Mouse (Mus musculus) stomach, postnatal 0 days (tissue): ENCODE data around the gene Galnt9. TPM values are rescaled to one million over a fixed set of nuclear protein-coding genes. Genes with fewer than 3 reads are reported as not detected.

ENCODE experiments used
- ATAC-seq: fragments of 200-750 bp; cut with Nextera tagmentation; 2 replicates; pipeline ENCODE4 v1.8.0; 2017; ENCODE audit not compliant: low FRiP score, low TSS enrichment
- DNase-seq: peaks from one replicate; pipeline ENCODE4 v3.0.0-alpha.2; 2016; ENCODE audit warnings: low spot score
- H3K27ac ChIP-seq: fragments of 300-500 bp; sonication (generic); replicated peaks from 2 replicates; pipeline ENCODE4 v1.5.1; 2014; ENCODE audit warnings: mild to moderate bottlenecking, control low read depth
- H3K27me3 ChIP-seq: fragments of 300-500 bp; sonication (generic); 2 replicates; pipeline ENCODE4 v1.6.1; 2014; ENCODE audit warnings: low read length; ENCODE audit not compliant: control insufficient read depth, insufficient read depth
- H3K36me3 ChIP-seq: fragments of 300-500 bp; sonication (generic); 2 replicates; pipeline ENCODE4 v1.6.1; 2014; ENCODE audit warnings: low read length, mixed read lengths; ENCODE audit not compliant: control insufficient read depth, insufficient read depth
- H3K4me1 ChIP-seq: fragments of 300-500 bp; sonication (generic); replicated peaks from 2 replicates; pipeline ENCODE4 v1.6.1; 2014; ENCODE audit warnings: antibody characterized with exemption; ENCODE audit not compliant: control insufficient read depth, insufficient read depth
- H3K4me2 ChIP-seq: fragments of 300-500 bp; sonication (generic); replicated peaks from 2 replicates; pipeline ENCODE4 v1.6.1; 2014; ENCODE audit warnings: low read depth, mild to moderate bottlenecking, control low read depth, moderate library complexity
- H3K4me3 ChIP-seq: fragments of 300-500 bp; sonication (generic); 2 replicates; pipeline ENCODE4 v1.5.1; 2014; ENCODE audit warnings: low read depth, low read length, control low read depth
- H3K9ac ChIP-seq: fragments of 300-500 bp; sonication (generic); 2 replicates; pipeline ENCODE4 v1.6.1; 2014; ENCODE audit warnings: mild to moderate bottlenecking, low read length, control low read depth, mixed read lengths
- H3K9me3 ChIP-seq: fragments of 300-500 bp; sonication (generic); 2 replicates; pipeline ENCODE4 v1.6.1; 2016; ENCODE audit warnings: low read length; ENCODE audit not compliant: control insufficient read depth
- CTCF ChIP-seq: IDR thresholded peaks from 2 replicates; pipeline ENCODE4 v1.5.1; 2016; ENCODE audit warnings: antibody characterized with exemption, low read depth, mild to moderate bottlenecking, moderate library complexity
- EP300 ChIP-seq: optimal IDR thresholded peaks from 2 replicates; pipeline ENCODE3; 2016; ENCODE audit warnings: antibody characterized with exemption
- WGBS: fragments of 180-500 bp; shearing (Covaris S2); extraction: QIAGEN DNeasy Blood & Tissue Kit; methylation state at CpG from one replicate; pipeline ENCODE4 v1.1.7; 2014; 5-methylcytosine and 5-hydroxymethylcytosine counted together
- polyA plus RNA-seq: library from polyadenylated mRNA; unstranded; fragments of >200 nt; fragmentation: Nextera tagmentation; extraction: Ambion mirVana; gene quantifications from 2 replicates; pipeline ENCODE4 v1.2.1, GENCODE M21; 2015

Gene Galnt9
- polyA plus RNA-seq, 1 experiment from 2014 or later, result 0.29 TPM

DNA sequence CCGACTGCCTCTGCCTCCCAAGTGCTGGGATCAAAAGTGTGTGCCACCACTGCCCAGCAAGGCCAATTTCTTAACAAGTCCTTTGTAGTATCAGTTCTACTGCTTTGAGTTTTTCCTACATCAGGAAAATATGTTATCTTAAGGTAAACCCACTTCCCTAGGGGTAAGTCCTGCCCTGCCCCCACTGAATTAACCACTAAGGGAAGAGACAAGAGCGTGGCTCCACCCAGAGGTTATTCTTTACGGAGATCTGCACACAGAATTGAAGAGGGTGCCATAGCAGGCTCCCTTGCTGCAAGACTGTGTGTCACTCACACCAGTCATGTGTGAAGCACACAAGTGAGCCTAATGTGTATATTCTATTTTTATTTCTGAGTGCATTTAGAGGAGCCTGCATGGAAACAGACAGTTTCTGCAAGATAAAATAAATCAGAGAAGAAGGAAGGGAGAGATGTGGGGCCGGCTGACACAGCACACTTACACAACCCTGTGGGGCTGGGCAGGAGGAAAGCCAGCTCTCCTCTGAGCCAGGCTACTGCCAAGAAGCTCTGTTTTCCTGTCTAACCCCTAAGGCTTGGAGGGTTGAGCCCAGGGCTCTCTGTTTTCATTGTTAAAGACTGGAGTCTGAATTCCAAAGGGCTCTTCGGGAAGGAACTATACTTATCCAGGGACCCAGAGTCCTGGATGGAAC is 61.5 kb downstream of the Galnt9 start:
- H3K9ac ChIP-seq, result no peak overlapping the region
- ATAC-seq, result no peak
- WGBS, result 57% methylated on average over 5 of the region's 5 CpGs
- no peaks in the 10 kb centered on the region for H3K4me1 ChIP-seq
- TF ChIP-seq CTCF (no peak), EP300 (no peak)
- no peaks in the 10 kb centered on the region for H3K9me3 ChIP-seq
- H3K27me3 ChIP-seq, result no peaks in the 10 kb centered on the region
- no peak overlapping the region for H3K4me3 ChIP-seq
- H3K36me3 ChIP-seq, result no peaks in the 10 kb centered on the region
- no peak overlapping the region for H3K4me2 ChIP-seq
- DNase-seq, result no peak
- no peak overlapping the region for H3K27ac ChIP-seq

DNA sequence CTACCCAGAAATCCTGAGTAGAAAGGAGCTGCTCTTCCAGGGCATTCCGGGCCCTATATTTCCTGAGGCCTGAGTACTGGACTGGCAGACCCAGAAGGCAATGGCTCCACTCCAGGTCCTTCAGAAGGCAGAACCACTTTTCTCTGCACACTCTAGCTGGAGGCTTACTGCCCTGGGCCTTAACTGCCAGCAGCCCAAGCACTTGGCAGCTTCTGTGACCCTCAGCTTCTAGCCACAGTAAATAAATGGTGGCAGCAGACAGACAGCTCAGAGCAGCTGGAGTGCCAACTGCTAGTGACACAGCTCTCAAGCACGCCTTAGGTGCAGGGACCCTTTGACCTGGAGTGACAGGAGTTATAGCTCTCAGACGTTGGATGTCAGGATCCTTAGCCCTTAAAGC is 63.6 kb downstream of the Galnt9 start:
- no peaks in the 10 kb centered on the region for H3K4me1 ChIP-seq
- DNase-seq (no peak), ATAC-seq (no peak)
- WGBS, result 60% methylated on average over 3 of the region's 3 CpGs
- H3K27ac ChIP-seq, result no peak overlapping the region
- TF ChIP-seq EP300 (no peak), CTCF (no peak)
- no peaks in the 10 kb centered on the region for H3K27me3 ChIP-seq
- no peak overlapping the region for H3K4me2 ChIP-seq
- no peaks in the 10 kb centered on the region for H3K9me3 ChIP-seq
- H3K36me3 ChIP-seq, result no peaks in the 10 kb centered on the region
- no peak overlapping the region for H3K4me3 ChIP-seq
- no peak overlapping the region for H3K9ac ChIP-seq

DNA sequence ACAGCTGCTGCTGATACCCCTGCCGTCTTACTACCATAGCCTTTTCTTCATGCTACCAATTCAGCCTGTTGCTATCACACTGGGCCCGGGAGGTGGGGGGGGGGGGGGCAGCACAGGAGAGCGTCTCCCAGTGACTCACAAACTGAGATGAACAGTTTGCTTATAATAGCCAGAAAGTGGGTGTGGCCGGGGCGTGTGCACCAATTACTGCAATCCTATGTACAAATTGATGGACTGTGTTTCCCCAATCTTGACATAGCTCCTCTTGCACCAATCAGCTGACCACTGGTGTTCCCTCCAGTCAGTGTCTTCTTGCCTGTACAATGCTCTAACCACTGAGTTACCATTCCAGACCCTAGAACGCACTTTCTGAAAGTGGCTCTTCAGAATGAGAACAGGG is 64.2 kb downstream of the Galnt9 start:
- H3K4me2 ChIP-seq, result no peak overlapping the region
- WGBS, result 57% methylated on average over 6 of the region's 6 CpGs
- H3K27ac ChIP-seq, result no peak overlapping the region
- no peak for ATAC-seq
- no peaks in the 10 kb centered on the region for H3K36me3 ChIP-seq
- DNase-seq, result no peak
- no peak overlapping the region for H3K9ac ChIP-seq
- no peak overlapping the region for H3K4me3 ChIP-seq
- no peak for TF ChIP-seq EP300
- TF ChIP-seq CTCF, result no peak
- no peaks in the 10 kb centered on the region for H3K27me3 ChIP-seq
- no peaks in the 10 kb centered on the region for H3K9me3 ChIP-seq
- no peaks in the 10 kb centered on the region for H3K4me1 ChIP-seq

DNA sequence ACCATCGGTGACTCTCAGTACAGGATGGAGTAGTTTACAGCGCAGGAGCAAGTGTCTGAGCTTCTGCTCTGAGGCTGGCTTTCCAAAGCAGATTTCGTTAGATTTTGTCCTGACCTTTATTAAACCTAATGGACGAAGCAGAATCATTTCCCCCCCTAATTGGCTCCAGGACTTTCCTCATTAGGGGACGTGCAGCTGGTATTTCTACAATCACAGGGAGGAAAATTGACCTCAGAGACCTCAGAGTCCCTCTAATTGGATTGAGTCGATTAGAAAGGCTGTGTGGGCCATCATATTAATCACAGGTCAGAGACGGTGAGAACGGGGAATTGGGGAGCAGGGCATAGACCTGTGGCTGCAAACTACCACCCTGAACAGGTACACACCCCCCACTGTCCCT is 64.8 kb downstream of the Galnt9 start:
- ATAC-seq (no peak), DNase-seq (no peak)
- TF ChIP-seq EP300, result no peak
- no peak for TF ChIP-seq CTCF
- H3K36me3 ChIP-seq, result no peaks in the 10 kb centered on the region
- H3K27ac ChIP-seq, result no peak overlapping the region
- H3K4me3 ChIP-seq, result no peak overlapping the region
- H3K4me1 ChIP-seq, result no peaks in the 10 kb centered on the region
- H3K9me3 ChIP-seq, result no peaks in the 10 kb centered on the region
- no peak overlapping the region for H3K9ac ChIP-seq
- H3K4me2 ChIP-seq, result no peak overlapping the region
- WGBS, result 67% methylated on average over 8 of the region's 8 CpGs
- no peaks in the 10 kb centered on the region for H3K27me3 ChIP-seq

DNA sequence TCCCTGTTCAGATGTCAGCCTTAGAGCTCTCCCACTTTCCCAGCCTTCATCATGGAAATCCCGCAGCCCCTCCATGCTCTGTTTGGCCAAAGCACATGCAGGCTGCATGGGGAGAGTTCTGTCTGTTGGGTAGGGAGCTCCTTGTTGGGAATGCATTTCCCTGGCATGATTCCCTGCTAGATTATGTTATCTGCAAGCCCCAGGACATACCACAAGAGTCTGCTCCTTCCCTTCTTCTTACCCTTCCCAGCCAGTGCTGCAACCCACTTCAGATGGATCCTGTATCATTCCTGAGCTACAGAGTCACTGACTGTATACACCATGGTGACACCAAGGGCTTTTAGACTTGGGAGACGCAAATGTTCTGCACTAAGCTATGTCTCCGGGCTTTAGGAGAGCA is 65.3 kb downstream of the Galnt9 start:
- H3K4me3 ChIP-seq, result no peak overlapping the region
- DNase-seq, result no peak
- H3K9me3 ChIP-seq, result no peaks in the 10 kb centered on the region
- H3K36me3 ChIP-seq, result no peaks in the 10 kb centered on the region
- H3K27me3 ChIP-seq, result no peaks in the 10 kb centered on the region
- no peak overlapping the region for H3K9ac ChIP-seq
- WGBS, result 77% methylated on average over 3 of the region's 3 CpGs
- no peak overlapping the region for H3K4me2 ChIP-seq
- ATAC-seq, result no peak
- no peaks in the 10 kb centered on the region for H3K4me1 ChIP-seq
- no peak for TF ChIP-seq CTCF
- no peak overlapping the region for H3K27ac ChIP-seq

DNA sequence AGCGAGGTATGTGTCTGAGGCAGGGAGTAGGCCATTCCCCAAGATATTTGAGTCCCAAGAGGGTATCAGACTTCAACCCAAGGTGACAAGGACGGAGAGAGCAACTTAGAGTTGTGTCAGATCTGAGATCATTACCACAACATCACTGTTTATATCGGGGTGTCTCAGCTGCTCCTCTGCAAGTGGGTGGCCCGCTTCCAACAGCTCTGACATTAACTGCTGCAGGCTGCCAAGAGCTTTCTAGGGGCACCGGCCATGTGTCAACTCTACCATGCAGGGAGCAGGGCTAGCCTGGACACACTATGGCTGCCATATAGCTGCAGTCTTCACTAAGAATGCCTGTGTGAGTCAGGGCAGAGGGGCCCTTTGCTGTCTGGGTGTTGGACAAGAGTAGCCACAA is 65.7 kb downstream of the Galnt9 start:
- TF ChIP-seq CTCF (no peak), EP300 (no peak)
- no peaks in the 10 kb centered on the region for H3K9me3 ChIP-seq
- ATAC-seq (no peak), DNase-seq (no peak)
- H3K9ac ChIP-seq, result no peak overlapping the region
- no peak overlapping the region for H3K27ac ChIP-seq
- no peak overlapping the region for H3K4me2 ChIP-seq
- H3K4me3 ChIP-seq, result no peak overlapping the region
- no peaks in the 10 kb centered on the region for H3K4me1 ChIP-seq
- no peaks in the 10 kb centered on the region for H3K27me3 ChIP-seq
- 57% methylated on average over 5 of the region's 5 CpGs for WGBS
- H3K36me3 ChIP-seq, result no peaks in the 10 kb centered on the region
